Mouse (Mus musculus) midbrain, embryonic 16.5 days (tissue): Measurements from ENCODE around the gene Tmem86a. TPM values are rescaled to one million over a fixed set of nuclear protein-coding genes. Genes with fewer than 3 reads are reported as not detected.

Source experiments
- ATAC-seq: fragments of 200-750 bp; cut with Nextera tagmentation; 2 replicates; pipeline ENCODE4 v1.8.0; 2017; ENCODE audit warnings: moderate TSS enrichment
- H3K27ac ChIP-seq: fragments of 300-500 bp; sonication (generic); 2 replicates; pipeline ENCODE4 v1.5.1; 2014; ENCODE audit warnings: mild to moderate bottlenecking, low read length, mixed read lengths
- H3K27me3 ChIP-seq: fragments of 300-500 bp; sonication (generic); 2 replicates; pipeline ENCODE4 v1.6.1; 2014; ENCODE audit warnings: low read depth, low read length, mixed read lengths; ENCODE audit not compliant: control insufficient read depth, insufficient read depth
- H3K36me3 ChIP-seq: fragments of 300-500 bp; sonication (generic); 2 replicates; pipeline ENCODE4 v1.6.1; 2014; ENCODE audit warnings: mild to moderate bottlenecking, low read length, moderate library complexity, mixed read lengths; ENCODE audit not compliant: control insufficient read depth, insufficient read depth
- H3K4me1 ChIP-seq: fragments of 300-500 bp; sonication (generic); 2 replicates; pipeline ENCODE4 v1.6.1; 2014; ENCODE audit warnings: mild to moderate bottlenecking, low read length, mixed read lengths; ENCODE audit not compliant: control insufficient read depth, insufficient read depth
- H3K4me2 ChIP-seq: fragments of 300-500 bp; sonication (generic); 2 replicates; pipeline ENCODE4 v1.6.1; 2014; ENCODE audit warnings: mild to moderate bottlenecking, low read length, mixed read lengths
- H3K4me3 ChIP-seq: fragments of 300-500 bp; sonication (generic); 2 replicates; pipeline ENCODE4 v1.5.1; 2014; ENCODE audit warnings: low read depth, mild to moderate bottlenecking, low read length, moderate library complexity, mixed read lengths
- H3K9ac ChIP-seq: fragments of 300-500 bp; sonication (generic); 2 replicates; pipeline ENCODE4 v1.6.1; 2014; ENCODE audit warnings: low read depth, low read length, mixed read lengths
- H3K9me3 ChIP-seq: fragments of 300-500 bp; sonication (generic); replicated peaks from 2 replicates; pipeline ENCODE4 v1.6.1; 2014; ENCODE audit warnings: mild to moderate bottlenecking, low read length, mixed read lengths; ENCODE audit not compliant: control insufficient read depth, poor library complexity, severe bottlenecking
- WGBS: fragments of 180-500 bp; shearing (Covaris S2); extraction: QIAGEN DNeasy Blood & Tissue Kit; methylation state at CpG from one replicate; pipeline ENCODE4 v1.1.7; 2014; 5-methylcytosine and 5-hydroxymethylcytosine counted together
- polyA plus RNA-seq: library from polyadenylated mRNA; unstranded; fragments of >200 nt; fragmentation: Nextera tagmentation; extraction: Ambion mirVana; gene quantifications from 2 replicates; pipeline ENCODE4 v1.2.1, GENCODE M21; 2015

Gene Tmem86a
- polyA plus RNA-seq, 1 experiment from 2014 or later = 24.1 TPM

DNA sequence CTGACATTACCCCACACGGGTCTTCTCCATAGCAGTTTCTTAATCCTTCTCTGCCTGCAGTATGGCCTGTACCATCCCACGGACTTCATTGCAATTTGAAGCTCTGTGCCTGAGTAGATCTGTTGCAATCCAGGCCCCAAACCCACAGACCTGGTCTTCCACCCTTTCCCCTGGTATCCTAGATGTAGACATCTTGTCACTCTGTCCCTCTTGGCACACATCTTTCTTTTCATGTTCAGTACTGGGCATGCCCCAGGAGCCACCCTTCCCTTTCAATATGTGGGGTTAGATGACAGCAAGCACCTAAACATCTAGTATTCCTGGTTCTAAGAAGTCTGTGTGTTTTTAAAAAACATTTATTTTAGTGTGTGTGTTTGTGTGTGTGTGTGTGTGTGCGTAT, 8.7 kb upstream of the Tmem86a start:
- Histone ChIP-seq H3K4me1 (no peaks in the 10 kb centered on the region), H3K9me3 (no peaks in the 10 kb centered on the region), H3K27ac (no peak overlapping the region), H3K9ac (no peak overlapping the region), H3K4me2 (no peak overlapping the region), H3K4me3 (no peak overlapping the region), H3K36me3 (no peaks in the 10 kb centered on the region), H3K27me3 (no peaks in the 10 kb centered on the region)
- no peak for ATAC-seq
- 86% methylated on average over 3 of the region's 3 CpGs for WGBS

DNA sequence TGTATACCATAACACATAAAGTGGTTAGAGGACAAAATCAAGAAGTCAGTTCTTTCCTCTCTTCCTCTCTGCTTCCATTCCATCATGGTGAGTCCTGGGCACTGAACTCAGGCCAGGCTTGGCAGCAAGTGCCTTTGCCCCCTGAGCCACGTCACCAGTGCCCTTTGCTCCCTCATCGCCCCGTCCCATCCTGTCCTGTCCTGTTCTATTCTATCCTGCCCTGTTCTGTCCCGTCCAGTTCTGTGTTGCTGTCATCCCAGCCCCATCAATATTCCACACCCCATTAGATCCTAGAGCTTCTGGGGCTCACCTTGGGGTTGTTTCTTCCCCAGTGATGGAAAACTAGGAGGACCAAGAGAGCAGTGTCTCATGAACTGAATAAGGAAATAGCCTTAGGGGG, 8.3 kb upstream of the Tmem86a start:
- Histone ChIP-seq H3K4me3 (no peak overlapping the region), H3K9me3 (no peaks in the 10 kb centered on the region), H3K4me2 (no peak overlapping the region), H3K27ac (no peak overlapping the region), H3K27me3 (no peaks in the 10 kb centered on the region), H3K4me1 (no peaks in the 10 kb centered on the region), H3K9ac (no peak overlapping the region), H3K36me3 (no peaks in the 10 kb centered on the region)
- ATAC-seq = no peak
- WGBS = 88% methylated on average over 4 of the region's 4 CpGs

DNA sequence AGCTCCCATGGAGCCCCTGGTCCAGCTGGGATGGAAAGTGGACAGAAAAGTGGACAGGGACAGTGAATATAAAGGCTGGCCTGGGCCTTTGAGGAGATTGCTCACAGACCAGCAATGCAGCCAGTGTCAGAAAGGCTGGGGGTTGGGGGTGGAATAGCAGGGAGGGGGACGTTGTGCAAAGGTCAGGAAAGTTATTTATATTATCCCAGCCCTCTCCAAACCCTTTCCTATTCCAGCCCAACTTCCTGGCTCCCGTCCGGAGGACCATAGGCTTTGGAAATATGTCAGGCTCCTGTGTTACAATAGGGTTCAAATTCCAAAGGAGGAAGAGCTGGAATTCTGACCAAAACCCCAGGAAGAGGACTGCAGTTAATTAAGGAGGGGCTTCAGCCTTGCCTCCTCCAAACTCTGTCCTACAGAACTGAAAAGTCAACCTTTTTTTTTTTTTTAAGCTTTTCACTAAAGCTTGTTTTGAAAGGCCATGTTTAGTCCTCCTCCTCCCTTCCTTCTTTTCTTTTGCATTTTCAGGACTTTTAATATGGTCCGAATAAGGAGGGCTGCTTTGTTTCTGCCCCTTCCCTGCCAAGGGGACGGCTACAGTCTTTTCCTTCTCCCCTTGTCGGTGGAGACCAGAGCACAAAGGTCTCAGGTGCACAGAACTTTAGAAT, 7.4 kb upstream of the Tmem86a start:
- H3K9me3 ChIP-seq = no peaks in the 10 kb centered on the region
- H3K4me2 ChIP-seq = no peak overlapping the region
- no peaks in the 10 kb centered on the region for H3K36me3 ChIP-seq
- no peak for ATAC-seq
- H3K9ac ChIP-seq = no peak overlapping the region
- no peaks in the 10 kb centered on the region for H3K4me1 ChIP-seq
- WGBS = 54% methylated on average over 6 of the region's 6 CpGs
- H3K4me3 ChIP-seq = no peak overlapping the region
- H3K27me3 ChIP-seq = no peaks in the 10 kb centered on the region
- no peak overlapping the region for H3K27ac ChIP-seq

DNA sequence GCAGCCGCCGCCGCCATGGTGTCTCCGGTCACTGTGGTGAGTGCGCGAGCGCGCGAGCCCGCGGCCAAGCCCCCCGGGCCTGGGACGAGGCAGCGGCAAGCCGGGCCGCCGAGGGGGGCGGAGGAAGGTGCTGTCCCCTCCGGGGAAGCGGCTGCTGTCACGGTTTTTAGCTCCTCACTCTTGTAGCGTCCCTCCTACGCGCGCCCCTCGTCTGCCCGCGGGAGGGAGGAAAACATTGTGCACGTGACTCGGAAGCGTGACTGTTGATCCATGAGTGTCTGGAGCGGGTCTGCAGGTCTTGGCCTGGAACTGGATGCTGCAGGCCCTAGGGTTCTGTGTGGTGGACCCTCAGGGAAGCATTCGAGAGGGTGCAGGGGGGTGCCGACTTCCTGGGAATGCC, 365 bp downstream of the Tmem86a start:
- Histone ChIP-seq H3K9me3 (no peaks in the 10 kb centered on the region), H3K4me3 (peak overlapping the region; percentile 92), H3K27ac (peak overlapping the region; percentile 87), H3K27me3 (peaks cover 4% of the 10 kb centered on the region; the same call in 1 of the 2 replicates), H3K4me1 (peaks cover 15% of the 10 kb centered on the region), H3K36me3 (no peaks in the 10 kb centered on the region), H3K9ac (peak overlapping the region; percentile 88), H3K4me2 (peak overlapping the region; percentile 73)
- peak; percentile 79 for ATAC-seq
- under 1% methylated on average over 28 of the region's 34 CpGs for WGBS

DNA sequence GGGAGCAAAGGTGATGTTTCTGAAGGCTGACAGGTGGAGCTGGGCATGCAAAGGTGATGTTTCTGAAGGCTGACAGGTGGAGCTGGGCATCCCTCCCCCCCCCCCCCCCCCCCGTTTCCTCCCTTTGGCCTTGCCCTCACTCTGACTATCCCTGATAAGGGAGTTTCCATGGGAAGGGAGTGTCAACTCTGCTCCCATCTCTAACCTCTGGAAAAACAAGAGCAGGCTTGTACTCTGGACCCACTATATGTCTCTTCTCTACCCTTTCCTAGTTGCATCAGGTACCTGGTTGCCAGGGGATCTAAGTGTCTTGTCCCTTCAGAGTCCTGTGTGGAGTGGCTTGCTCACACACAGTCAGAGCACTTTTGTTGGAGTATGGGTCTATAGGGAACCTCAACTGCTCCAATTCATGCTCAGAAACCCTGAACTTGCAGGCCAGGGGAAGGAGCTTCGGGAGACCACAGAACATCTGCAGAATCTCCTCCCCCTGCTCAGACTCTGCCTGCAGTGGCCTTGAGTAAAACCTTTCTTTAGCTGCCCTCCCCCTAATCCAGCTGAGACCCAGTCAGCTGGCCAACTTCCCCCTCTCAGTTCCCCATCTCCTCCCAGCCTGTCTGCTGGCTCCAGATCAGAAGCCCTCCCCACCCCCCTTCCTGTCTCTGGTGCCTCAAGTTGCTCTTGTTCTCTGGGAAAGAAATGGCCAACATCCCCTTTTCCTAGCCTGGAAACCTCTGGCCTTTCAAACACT, 1.2 kb downstream of the Tmem86a start:
- H3K4me2 ChIP-seq = peak overlapping the region; percentile 73
- ATAC-seq = no peak
- H3K9ac ChIP-seq = peak overlapping the region; percentile 88; the same call in 1 of the 2 replicates
- no peak overlapping the region for H3K27ac ChIP-seq
- peaks cover 15% of the 10 kb centered on the region for H3K4me1 ChIP-seq
- 20% methylated on average over 1 of the region's 2 CpGs for WGBS
- H3K4me3 ChIP-seq = peak overlapping the region; percentile 92
- no peaks in the 10 kb centered on the region for H3K9me3 ChIP-seq
- H3K27me3 ChIP-seq = peaks cover 4% of the 10 kb centered on the region; the same call in 1 of the 2 replicates
- no peaks in the 10 kb centered on the region for H3K36me3 ChIP-seq

- Histone ChIP-seq H3K36me3 (no peaks in the 10 kb centered on the region), H3K27me3 (peaks cover 4% of the 10 kb centered on the region; the same call in 1 of the 2 replicates), H3K9ac (peak overlapping the region; percentile 27; the same call in 1 of the 2 replicates), H3K27ac (peak overlapping the region; percentile 43), H3K4me1 (peaks cover 15% of the 10 kb centered on the region), H3K4me2 (peak overlapping the region; percentile 73), H3K9me3 (no peaks in the 10 kb centered on the region), H3K4me3 (no peak overlapping the region)
- WGBS = 37% methylated on average over 3 of the region's 3 CpGs
- ATAC-seq = no peak
Observed at GRCm38 (mm10) chr7:47052276-47052675, 1.9 kb downstream of the Tmem86a start.

- Histone ChIP-seq H3K9me3 (no peaks in the 10 kb centered on the region), H3K27ac (no peak overlapping the region), H3K4me2 (no peak overlapping the region), H3K27me3 (peaks cover 4% of the 10 kb centered on the region; the same call in 1 of the 2 replicates), H3K4me1 (peaks cover 15% of the 10 kb centered on the region), H3K4me3 (no peak overlapping the region), H3K9ac (no peak overlapping the region), H3K36me3 (no peaks in the 10 kb centered on the region)
- 93% methylated on average over 15 of the region's 15 CpGs for WGBS
- ATAC-seq = no peak
Observed at GRCm38 (mm10) chr7:47053287-47053686, 2.9 kb downstream of the Tmem86a start.

DNA sequence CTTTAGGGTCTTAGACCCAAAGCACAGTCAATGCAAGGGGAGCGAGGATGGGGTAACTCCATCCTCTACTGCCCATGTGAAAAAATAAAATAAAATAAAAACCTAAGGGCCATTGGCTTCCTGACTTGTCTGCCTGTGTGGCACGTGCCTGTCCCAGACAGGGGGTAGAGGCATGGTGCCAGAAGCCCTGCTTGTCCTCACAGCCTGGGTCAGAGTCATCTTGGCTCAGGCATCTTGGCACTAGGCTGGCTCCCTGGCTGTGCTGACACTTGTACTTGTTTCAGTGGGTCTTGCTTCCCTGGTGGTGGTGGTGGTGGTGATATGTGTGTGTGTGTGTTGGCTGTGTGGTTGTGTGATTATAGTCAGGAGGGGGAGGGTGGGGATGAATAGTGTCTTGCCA, 4.3 kb downstream of the Tmem86a start:
- H3K36me3 ChIP-seq = no peaks in the 10 kb centered on the region
- no peak overlapping the region for H3K9ac ChIP-seq
- H3K27ac ChIP-seq = no peak overlapping the region
- no peak for ATAC-seq
- H3K9me3 ChIP-seq = no peaks in the 10 kb centered on the region
- no peak overlapping the region for H3K4me2 ChIP-seq
- H3K27me3 ChIP-seq = no peaks in the 10 kb centered on the region
- 71% methylated on average over 2 of the region's 2 CpGs for WGBS
- no peak overlapping the region for H3K4me3 ChIP-seq
- peaks cover 15% of the 10 kb centered on the region for H3K4me1 ChIP-seq

GRCm38 (mm10) chr7:47055744-47056143, 5.3 kb downstream of the Tmem86a start:
- Histone ChIP-seq H3K4me1 (peaks cover 15% of the 10 kb centered on the region), H3K27me3 (no peaks in the 10 kb centered on the region), H3K4me3 (no peak overlapping the region), H3K9ac (no peak overlapping the region), H3K27ac (no peak overlapping the region), H3K4me2 (no peak overlapping the region), H3K36me3 (no peaks in the 10 kb centered on the region), H3K9me3 (no peaks in the 10 kb centered on the region)
- no peak for ATAC-seq
- WGBS = 84% methylated on average over 9 of the region's 9 CpGs
